Mouse (Mus musculus) kidney, adult 18-20 months (tissue): ENCODE data around the gene Fto.

Experiments
- DNase-seq: peaks from one replicate; pipeline ENCODE4 v3.0.0; 2021

Gene Fto

DNA sequence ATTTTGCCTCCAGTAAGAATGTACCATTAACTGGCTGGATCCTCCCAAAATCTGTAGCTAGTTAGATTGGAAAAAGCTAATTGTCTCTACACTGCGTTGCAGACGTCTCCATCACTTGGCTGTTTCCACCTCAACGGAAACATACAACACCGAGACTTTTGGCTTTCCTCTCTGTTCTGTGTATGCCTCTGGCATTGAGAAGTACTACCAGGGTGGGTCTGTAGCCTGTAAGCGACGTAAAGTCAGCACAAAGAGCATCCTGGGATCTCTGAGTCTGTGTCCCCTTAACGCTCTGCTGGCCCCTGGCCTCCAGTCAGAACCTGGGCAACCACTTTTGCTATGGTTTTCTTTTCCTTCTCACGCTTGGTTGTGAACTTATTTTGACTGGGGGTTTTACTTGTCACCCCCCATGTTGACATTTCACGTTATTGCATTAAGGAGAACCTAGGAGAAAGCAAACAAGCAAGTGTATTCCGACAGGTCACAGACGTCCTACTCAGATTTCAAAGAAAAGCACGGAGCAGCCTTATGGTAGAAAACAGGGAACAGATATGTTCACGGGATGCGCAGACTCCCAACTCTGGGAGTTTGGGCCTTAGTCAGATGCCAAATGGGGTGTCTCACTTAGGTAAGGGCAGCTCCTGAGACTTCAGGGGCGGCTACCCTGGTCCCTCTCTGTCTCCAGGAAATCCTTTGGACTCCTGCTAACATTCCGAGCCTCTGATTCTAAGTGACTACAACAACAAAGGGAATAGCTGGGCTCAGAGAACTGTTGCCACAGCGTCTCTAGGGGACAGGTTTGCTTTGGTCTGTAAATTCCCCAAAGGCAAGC is 263.0 kb downstream of the Fto start:
- DNase-seq = no peak

DNA sequence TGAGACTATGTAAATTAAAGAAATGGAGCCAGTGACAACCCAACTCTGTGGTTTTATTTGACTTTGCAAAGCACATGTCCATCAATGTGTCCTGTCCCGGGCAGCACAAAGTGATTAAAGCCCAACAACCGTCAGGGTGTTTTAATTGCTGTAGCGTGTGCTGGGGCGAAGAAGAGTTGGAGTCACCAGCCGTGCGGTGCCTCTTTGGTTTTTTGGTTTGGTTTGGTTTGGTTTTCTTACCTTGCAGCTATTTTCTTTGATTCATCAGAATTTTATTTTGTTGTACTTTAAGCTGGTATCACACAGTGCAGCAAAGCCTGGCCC is 263.6 kb downstream of the Fto start:
- DNase-seq = no peak

DNA sequence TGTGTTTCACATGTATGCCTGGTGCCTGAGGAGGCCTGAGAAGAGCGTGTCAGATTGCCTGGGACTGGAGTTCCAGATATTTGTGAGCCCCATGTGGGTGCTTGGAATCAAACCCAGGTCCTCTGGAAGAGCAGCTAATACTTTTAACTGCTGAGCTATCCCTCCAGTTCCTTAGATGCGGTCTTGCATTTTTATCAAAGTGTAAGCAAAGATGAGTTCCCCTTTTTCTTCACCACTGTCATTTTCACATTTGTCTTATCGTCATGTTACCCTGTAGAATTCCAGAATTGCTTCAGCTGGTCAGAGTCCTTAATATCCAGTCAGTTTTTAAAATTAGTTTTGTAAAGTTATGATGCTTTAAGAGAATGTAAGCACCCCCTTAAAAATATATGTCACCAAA is 264.3 kb downstream of the Fto start:
- no peak for DNase-seq

DNA sequence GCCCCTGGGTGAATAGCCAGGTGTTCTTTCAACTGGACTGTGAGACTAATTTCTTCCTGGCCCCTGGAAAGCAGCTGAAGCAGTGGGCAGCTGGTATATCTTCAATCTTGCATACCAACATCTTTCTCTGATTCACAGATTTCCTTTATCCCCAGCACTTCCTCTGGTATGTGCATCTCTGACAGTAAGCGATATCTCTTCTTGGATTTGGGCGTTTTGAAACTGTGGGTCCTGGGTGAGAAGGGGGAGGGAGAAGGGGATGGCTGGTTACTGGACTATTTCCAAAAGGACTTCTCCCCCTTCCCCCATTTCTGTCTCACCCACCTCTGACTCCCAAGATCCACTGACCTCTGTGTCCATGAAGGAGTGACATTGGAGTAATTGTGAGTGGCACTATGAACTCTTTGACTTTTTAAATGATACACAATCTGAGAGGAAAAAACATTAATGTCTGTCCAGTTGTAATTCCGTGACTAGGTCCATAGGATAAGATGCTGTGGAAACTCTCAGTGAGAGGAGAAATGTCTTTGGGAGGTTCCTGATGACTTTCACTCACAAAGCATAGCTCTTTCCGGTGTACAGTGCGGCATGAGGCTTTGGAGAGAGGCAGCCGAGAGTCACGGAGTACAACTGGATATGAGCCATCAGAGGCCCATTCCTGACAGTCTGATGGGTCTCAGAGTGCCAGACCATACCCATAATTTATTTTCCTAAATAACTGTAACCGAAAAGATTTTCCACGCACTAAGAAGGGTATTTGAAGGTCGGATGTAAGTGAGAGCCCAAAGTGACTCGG is 271.5 kb downstream of the Fto start:
- DNase-seq = no peak

DNA sequence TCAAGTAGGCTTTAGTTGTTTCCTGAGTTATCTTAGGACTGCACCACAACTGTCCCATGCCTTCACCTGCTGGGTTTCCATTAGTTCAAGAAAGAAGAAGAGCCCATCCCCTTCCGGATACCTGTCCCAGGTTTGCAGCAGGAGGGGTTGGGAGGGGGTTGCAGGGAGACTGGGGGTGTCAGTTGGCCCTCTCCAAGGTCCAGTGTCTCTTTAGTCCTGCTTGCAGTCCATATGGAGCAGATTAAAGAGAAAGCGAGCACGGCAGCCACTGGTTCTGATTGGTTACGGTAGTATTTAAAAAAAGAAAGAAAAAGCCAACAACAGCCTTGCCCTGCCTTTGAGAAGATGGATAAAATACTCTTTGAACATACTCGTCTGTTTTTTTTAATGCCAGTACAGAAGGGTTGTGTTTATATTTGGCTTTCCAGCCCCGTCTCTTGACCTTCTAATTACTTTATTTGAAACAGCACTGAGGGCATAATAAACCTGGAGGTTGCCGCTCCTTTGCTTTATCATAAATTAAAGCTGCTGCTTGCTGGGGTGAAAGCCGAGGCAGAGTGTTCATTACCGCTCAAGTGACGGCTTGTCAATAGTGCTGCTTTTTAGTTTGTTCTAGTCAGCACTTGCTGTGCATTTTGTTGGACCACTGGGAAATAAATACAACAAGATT is 279.2 kb downstream of the Fto start:
- DNase-seq = no peak

DNA sequence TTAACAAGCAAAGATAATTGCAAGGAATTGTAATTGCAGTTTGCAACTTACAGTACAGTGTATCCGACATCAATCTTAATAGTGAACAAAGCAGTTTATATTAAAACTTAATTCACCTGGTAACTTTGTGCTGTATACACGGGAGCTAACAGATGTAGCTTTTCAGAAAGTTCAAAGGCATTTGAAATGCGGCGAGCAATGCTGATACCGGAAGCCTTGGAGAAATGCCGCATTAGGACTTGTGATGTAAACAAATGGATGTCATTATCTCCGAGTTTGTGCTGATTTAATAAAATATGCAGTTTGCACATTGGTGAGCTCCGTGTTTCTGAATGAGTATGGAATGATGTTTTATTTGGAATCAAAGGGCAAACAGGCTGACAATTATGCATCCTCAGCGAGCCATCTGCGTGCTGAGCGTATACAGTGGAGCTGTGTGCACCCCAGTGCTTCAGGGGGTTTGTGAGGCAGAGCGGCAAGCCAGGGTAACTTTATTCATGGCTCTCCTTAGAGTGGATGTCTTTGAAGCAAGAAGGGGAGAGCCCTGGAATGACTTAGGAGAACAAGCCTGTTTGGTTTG is 280.0 kb downstream of the Fto start:
- DNase-seq = no peak

DNA sequence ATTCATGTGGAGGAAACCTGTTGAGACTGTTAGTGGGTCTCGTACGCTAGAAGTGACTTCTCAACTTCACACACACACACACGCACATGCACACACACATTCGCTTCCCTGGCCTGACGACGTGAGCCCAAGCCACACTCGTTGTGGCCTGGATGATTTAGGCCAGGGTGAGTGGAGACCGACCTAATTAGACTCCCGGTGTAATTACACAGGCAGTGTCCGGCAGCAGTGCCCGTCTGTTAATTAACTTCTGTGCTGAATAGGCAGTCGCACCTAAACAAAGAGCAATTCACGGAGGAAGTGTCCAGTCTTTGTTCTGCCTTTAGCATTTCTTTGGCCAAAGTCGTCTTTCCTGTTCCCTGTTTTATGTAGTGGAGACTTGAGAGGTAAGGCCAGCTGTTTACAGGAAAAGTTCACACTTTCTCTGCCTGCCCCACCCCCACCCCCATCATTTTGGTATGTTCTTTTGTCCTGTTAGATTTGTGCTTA is 286.1 kb downstream of the Fto start:
- DNase-seq = no peak

DNA sequence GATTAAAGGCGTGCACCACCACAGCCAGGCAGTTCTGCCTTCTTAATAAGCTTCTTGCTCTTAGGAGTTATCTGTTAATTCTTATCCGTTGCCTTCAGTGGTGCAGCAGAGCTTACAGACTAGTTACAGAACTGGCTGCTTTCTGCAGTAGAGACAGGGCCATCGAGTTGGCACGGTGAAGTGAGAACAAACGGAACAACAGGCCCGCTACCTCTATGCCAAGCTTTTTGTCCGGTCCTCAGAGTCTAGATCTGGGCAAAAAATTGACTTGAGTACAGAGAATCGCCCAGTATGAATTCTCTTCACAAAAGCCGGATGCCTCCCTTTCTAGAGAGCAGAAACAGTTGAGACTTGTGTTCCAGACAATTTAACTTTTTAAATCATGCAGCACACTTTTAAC is 290.4 kb downstream of the Fto start:
- no peak for DNase-seq

DNA sequence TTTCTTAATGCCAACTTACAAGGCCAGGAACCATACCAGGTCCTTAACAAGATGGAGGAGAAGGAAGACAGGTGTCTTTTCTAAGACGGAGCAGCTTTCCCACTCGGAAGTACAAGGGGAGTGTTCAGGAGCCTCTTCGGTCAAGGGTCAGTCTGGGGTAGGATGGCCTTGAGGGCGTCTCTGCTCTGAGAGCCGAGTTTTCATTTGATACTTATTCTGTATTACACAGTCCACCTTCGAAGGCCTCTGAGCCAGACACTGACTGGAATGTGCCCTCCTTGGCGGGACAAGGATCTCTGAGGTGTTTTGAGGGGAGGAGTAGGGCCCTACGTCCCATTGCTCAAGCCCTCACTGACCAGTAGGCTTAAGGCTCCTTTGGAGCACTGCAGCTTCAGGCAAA is 292.6 kb downstream of the Fto start:
- DNase-seq = peak; percentile 11

DNA sequence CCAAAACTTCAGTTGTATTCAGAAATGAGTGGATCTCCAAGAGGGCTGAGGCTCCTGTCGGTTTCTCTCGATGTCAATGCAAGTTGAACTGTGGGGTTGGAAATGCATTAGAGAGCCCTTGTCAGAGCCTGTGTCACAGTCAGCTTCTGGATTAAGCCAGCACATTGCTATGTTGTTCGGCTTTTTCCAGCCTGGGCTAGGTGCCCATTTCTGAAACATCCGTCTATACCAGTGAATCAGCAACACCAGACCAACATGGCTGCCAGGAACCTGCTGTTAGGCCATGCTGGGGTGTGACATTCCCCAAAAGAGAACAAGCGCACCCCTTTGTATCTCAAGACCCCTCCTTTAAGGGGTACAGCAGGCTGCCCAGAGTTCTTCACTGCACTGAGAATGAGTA is 293.8 kb downstream of the Fto start:
- DNase-seq = no peak

DNA sequence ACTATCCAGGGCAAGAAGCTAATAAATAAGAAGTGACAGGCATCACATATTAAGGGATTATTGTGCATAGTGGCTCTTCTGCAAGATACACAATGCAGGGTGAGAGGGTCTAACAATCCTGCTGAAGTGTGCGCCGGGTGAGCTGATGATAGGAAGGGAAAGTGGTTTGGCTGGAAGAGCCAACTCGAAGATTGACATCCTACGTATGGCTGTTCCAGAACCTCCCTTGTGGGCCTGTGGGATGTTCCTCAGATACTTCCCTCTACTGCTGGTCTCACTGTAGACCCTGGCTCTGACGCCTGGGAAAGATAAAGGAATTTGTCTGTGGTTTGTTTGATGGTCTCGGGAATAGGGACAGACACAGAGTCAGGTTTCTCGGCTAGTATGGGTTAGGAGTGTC is 297.9 kb downstream of the Fto start:
- DNase-seq = no peak

DNA sequence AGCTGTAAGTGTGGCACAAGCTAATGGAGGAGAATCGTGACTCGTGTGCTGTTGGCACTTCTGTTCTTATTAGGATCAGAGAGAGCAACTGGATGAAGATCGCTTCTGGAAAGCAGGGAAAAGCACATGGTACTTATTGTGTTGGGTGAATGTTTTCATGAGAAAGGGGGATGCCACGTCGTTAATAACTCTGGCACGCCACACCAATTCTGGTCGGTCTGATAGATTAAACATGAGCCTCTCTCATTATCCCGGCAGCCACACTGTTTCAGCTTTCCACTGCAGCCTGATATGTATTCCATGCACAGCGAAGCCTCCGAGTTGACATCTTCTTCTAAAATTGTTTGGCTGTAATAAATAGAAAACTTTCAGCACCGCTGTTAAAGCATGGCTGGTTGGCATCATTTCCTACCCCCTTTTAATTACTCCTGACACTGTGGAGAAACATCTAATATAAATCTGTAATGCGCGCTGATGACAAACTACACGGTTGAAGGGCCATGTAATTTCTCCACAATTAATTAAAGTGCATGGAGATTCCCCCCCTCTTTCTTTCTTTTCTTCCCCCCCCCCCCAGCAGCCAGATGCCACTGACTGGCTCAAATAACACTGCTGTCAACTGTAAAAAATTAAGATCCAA is 298.5 kb downstream of the Fto start:
- no peak for DNase-seq

DNA sequence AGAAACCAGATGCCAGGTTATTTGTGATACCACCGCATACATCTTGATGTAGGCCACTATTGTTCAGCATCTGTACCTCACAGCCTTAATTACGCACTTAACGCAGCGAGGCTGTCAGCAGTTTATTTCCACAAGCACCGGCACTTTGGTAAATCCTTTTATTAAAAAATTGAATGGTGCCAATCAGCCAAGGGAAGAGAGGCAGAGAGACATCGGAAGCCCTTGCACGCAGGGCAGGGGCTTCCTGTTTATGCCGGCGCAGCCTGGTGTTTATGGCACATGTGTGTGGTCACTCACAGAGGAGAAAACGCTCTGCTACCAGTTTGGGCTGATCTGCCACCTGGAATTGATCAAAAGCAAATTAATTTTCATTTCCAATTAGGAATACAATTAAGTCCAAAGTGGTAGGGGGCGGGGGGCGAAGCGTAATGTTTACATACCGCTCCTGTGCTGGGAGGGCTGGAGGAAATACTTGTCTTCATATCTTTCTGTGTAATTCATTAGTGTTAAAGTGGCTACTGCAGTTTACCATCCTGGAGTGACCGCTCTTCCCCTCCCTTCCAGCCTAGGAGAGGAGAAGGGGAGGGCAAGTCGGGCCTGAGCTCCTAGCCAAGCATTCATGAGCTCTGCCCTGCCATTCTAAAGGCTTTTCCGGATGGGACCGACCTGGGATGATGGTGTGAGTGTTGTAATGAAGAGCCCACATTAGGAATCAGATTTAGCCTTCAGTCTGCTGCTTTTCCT is 299.2 kb downstream of the Fto start:
- no peak for DNase-seq

DNA sequence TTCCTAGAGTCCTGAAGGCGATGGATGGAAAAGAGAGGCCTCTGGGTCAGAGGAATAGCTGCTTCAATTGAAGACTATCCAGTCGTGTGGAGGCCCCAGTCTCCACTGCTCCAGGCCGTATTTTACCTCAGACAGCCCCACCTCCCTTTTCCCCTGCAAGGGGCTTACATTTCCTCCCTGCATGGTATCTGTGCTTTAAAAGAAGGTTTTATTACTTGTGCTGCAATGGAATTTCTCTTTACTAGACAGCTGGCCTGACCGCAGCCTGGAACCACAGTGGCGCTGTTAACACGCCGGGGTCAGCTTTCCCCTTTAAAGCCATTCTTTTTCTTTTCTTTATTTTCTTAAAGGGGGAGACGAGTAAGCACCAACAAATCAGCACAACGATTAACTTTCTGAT is 300.3 kb downstream of the Fto start:
- DNase-seq = no peak

DNA sequence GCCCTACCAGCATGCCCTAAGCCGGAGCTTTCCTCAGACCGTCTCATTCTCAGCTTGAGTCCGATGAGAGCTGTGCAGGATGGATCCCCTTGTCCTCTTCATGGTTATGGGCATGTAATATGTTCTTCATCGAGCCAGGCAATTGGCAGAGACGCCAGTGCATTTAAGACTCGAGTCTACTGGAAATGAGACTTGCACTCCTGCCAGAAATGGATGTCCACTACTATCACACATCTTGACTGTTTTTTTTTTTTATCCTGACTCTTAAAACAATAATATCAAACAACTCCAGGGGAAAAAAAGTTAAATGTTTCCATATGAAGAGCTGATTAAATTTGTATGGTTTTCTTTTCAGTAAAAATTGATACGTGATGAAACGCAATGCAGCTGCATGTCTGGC is 301.9 kb downstream of the Fto start:
- no peak for DNase-seq

DNA sequence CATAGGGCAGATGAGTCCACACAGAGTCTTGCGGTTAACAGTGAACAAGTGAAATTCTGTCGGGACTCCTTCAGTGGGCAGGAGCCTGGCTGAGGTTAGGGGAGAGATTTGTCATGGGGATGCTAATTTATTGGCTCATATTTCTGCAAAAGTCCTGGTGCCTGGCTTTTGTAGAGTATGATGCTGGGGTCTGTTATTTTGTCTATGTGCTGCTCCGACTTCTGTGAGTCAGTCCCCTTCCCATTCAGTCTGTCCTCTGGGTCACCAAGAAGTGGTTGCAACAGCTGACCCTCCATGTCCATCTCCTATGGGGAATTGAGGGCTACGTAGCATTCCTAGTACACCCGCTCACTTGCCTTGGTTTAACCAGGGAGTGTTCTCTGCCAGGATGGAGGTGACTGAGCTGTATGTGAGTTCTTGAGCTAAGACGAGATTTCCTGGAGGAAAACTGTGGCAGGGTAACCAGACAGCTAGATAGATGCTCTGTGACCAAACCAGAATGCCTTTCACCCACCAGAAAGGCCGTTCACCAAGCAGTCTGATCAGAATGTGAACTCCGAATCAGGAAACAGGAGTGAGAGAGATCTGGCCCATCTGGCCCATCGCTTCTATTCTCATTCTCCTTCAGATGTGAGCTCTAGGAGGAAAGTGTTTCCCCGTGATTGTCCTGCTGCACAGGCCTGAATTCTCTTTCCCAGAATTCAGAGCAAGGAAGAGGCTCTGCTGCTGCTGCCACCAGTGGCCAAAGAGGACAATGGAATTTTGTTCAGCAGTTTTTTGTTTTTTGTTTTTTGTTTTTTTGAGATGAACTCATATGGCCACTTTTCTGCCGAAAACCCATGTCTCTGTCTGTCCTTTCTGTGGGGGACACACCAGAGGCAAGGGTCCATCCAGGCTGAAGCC is 302.7 kb downstream of the Fto start:
- DNase-seq = no peak

DNA sequence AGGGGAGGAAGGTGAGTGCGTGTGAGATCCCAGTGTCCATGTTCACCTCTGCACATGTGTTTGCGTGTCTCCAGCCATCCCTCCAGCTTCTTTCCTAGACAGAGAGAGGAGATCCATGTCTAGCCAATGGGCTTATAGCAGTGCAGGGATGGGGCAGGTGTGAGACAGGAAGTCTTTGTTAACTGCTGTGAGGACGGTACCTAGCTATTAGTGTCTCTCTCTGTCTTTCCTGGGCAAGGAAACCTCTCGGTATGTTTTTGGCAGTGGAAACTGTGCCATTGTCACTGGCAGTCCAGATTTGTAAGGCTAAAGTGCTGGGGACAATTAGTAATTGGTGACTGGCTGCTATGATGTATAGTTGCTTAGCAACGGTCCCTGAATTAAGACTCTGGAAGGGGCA is 304.4 kb downstream of the Fto start:
- DNase-seq = no peak

DNA sequence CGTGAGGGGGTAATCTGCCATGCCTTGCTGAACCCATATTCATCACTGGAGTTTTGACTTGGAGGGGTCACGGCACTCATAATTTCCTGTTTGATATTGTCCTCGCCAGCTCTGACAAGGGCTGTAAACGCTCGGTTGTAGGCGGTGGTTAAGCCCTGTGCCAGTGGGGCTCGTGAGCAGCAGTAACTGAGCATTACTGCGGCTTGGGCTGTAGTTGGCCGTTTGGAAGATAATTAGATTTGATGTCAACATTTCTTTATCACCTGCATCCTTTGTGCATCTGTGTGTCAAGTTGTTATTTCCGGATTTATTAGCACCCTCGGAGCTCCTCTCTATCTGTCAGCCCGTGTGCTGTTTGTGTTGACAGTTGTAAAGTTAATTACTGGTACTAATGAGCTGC is 309.4 kb downstream of the Fto start:
- DNase-seq = no peak

DNA sequence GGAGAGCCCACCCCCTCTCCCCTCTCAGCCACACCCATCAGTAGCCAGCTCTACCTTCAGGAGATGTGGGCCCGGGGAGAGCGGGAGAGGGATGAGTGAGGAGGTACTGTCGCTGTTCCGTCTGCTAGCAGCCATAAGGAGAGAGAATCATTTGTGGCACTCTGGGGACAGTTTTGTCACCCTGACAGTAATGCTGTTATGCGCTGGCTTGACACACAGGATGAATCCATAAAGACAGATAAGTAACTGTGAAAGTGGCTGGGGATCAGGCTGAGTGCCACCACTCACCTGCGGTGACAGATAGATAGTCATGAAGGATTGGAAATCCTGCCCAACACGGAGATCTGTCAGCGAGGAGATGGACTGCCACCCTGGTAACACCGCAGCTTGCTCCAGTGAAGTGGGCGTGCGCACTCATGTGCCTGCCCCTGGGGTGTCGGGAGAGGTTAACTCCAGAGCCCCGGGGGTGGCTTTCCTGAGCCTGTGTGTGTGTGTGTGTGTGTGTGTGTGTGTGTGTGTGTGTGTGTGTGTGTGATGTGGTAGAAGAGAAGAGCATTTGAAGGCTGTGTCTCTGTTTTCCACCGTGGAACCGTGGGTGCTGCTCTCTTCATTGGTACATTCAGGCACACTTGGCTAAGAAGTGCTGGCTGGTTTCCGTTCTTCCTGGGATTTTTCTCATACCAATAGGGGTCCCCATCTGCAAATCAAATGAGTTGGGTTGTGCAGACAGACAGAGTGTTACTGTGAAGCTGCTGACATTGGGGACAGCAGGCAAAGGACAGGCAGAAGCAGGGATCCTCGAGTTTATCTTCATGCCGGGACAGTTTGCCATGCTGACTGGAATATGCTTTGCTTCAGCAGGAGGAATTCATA is 312.6 kb downstream of the Fto start:
- no peak for DNase-seq

DNA sequence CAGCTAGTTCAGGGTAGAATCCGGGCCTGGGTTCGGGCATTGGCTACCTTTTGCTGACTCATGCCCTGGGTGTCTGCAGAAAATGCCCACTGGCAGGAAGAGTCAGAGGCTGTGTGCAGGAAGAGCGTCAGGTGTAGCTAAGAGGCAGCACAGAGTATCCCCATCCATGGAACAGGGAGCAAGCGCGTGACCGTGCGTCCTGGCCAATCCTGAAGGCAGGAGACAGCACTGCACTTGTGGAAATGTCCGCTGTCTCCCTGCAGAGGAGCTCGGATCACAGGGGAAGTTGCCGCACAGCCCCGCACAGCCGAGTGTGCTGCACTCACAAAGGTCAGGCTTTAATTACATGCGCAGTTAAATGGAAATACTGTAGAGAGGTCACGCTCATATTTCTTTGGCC is 316.3 kb downstream of the Fto start:
- DNase-seq = peak; percentile 46
